8 mouse cellular contexts compared by ENCODE assay signal in genomic region chr5:72505740-72506139, GRCm38 (mm10). TPM values are rescaled to one million over a fixed set of nuclear protein-coding genes. Genes with fewer than 3 reads are reported as not detected.
A peak's percentile ranks its signal among the peaks of the same experiment; 100 is the strongest.
DNase-seq lines count a peak whose midpoint lies in the region; ATAC-seq lines count a peak whose summit lies in the region.

No protein-coding gene starts in this region.

- 71% methylated on average over 5 of the region's 5 CpGs for WGBS in heart, embryonic 10.5 days
- 77% methylated on average over 5 of the region's 5 CpGs for WGBS in hindbrain, embryonic 14.5 days

- ATAC-seq in hindbrain, embryonic 14.5 days (ENCODE audit: low FRiP score): no peak

- no peak overlapping the region for H3K4me3 ChIP-seq in heart, embryonic 10.5 days
- no peak overlapping the region for H3K4me3 ChIP-seq in hindbrain, embryonic 14.5 days (replicated peaks; ENCODE audit: low read length)

- no peaks in the 10 kb centered on the region for H3K9me3 ChIP-seq in heart, embryonic 10.5 days
- H3K9me3 ChIP-seq in hindbrain, embryonic 14.5 days (ENCODE audit: control insufficient read depth, low read length): no peaks in the 10 kb centered on the region

- H3K27me3 ChIP-seq in heart, embryonic 10.5 days (ENCODE audit: insufficient read depth, poor library complexity, severe bottlenecking): peaks cover 18% of the 10 kb centered on the region
- H3K27me3 ChIP-seq in hindbrain, embryonic 14.5 days (ENCODE audit: control insufficient read depth, insufficient read depth, low read length): peaks cover 38% of the 10 kb centered on the region

- peak; percentile 47 to 53 for DNase-seq in heart, postnatal 10 days
- no peak for DNase-seq in heart, embryonic 10.5 days (ENCODE audit: low spot score)
- peak; percentile 10 for DNase-seq in right cerebral cortex, adult 18-20 months
- DNase-seq in right cerebral cortex, postnatal 4 days: no peak
- DNase-seq in hindbrain, embryonic 14.5 days (ENCODE audit: low spot score): peak; percentile 65
- no peak for DNase-seq in T-cell, adult 2 months (ENCODE audit: low spot score)
- no peak for DNase-seq in heart, postnatal 36 days
- DNase-seq in right cerebral cortex, postnatal 25 days: no peak

- intact Hi-C loops in heart, postnatal 10 days (cut with DNase I): loop anchor here (2.0 to 10.0 kb wide), 2 partner anchors 155 to 199 kb away; no protein-coding TSS in a partner anchor
- intact Hi-C loops in heart, postnatal 36 days (cut with DNase I): loop anchor here (2.0 kb wide), 1 partner anchor 155 kb away; no protein-coding TSS in a partner anchor

- no peak overlapping the region for H3K27ac ChIP-seq in heart, embryonic 10.5 days
- no peak overlapping the region for H3K27ac ChIP-seq in hindbrain, embryonic 14.5 days

- H3K4me2 ChIP-seq in hindbrain, embryonic 14.5 days (replicated peaks): no peak overlapping the region

- no peaks in the 10 kb centered on the region for H3K36me3 ChIP-seq in heart, embryonic 10.5 days
- H3K36me3 ChIP-seq in hindbrain, embryonic 14.5 days (replicated peaks; ENCODE audit: control insufficient read depth, insufficient read depth): no peaks in the 10 kb centered on the region

- H3K4me1 ChIP-seq in heart, embryonic 10.5 days: peaks cover 33% of the 10 kb centered on the region
- peaks cover 12% of the 10 kb centered on the region for H3K4me1 ChIP-seq in hindbrain, embryonic 14.5 days (replicated peaks; ENCODE audit: control insufficient read depth, insufficient read depth, low read length)

- no peak overlapping the region for H3K9ac ChIP-seq in hindbrain, embryonic 14.5 days

RNA-seq across cellular contexts. Expression of gene Corin, which starts 1.5 kb away (rescaled TPM):
- total RNA-seq in heart, postnatal 10 days (2021): 10 to 100 TPM; 69.0 to 98.5 TPM
- 13.7 and 19.8 TPM in 2 replicates for polyA plus RNA-seq in heart, embryonic 10.5 days (2016; fragmentation: Nextera tagmentation; extraction: Ambion mirVana)
- 3.6 and 3.8 TPM in 2 replicates for polyA plus RNA-seq in hindbrain, embryonic 14.5 days (2014; fragmentation: Nextera tagmentation; extraction: Ambion mirVana)
- 100 to 1,000 TPM; 147 to 164 TPM for total RNA-seq in heart, postnatal 36 days (2021)

RNA-seq across cellular contexts. Expression of gene Nfxl1, which starts 53.7 kb away (rescaled TPM):
- total RNA-seq in heart, postnatal 10 days (2021): 1 to 10 TPM; 9.4 to 9.7 TPM
- polyA plus RNA-seq in heart, embryonic 10.5 days (2016; fragmentation: Nextera tagmentation; extraction: Ambion mirVana): 14.1 and 19.7 TPM in 2 replicates
- 18.1 and 19.0 TPM in 2 replicates for polyA plus RNA-seq in hindbrain, embryonic 14.5 days (2014; fragmentation: Nextera tagmentation; extraction: Ambion mirVana)
- total RNA-seq in heart, postnatal 36 days (2021): 1 to 10 TPM; 4.7 to 6.9 TPM

Comparison
In these comparisons a context has a peak if more than half of its experiments do, and no peak if none do; other contexts are left out.
1. DNase-seq: peak in heart, postnatal 10 days (2 of 2), right cerebral cortex, adult 18-20 months (single experiment) and hindbrain, embryonic 14.5 days (single experiment); none in heart, embryonic 10.5 days (single experiment), right cerebral cortex, postnatal 4 days (single experiment), T-cell, adult 2 months (single experiment), heart, postnatal 36 days (0 of 2) and right cerebral cortex, postnatal 25 days (single experiment).